Comparison of ENCODE assay signal across 8 mouse cellular contexts in genomic region chr1:138831309-138831708, GRCm38 (mm10). TPM values are rescaled to one million over a fixed set of nuclear protein-coding genes. Genes with fewer than 3 reads are reported as not detected.
A peak's percentile ranks its signal among the peaks of the same experiment; 100 is the strongest.
DNase-seq lines count a peak whose midpoint lies in the region; ATAC-seq and TF ChIP-seq lines count a peak whose summit lies in the region.

No protein-coding gene starts in this region.

- H3K9me3 ChIP-seq in forebrain, embryonic 12.5 days, result no peaks in the 10 kb centered on the region
- H3K9me3 ChIP-seq in limb, embryonic 12.5 days, result no peaks in the 10 kb centered on the region

- DNase-seq in testis, postnatal 10 days (ENCODE audit: low spot score), result no peak
- DNase-seq in natural killer cell, adult 2 months (ENCODE audit: low spot score in 2 of 2), result peak; percentile 35 to 37
- DNase-seq in urinary bladder, postnatal 4 days (ENCODE audit: low spot score in 2 of 2), result no peak
- no peak for DNase-seq in kidney, postnatal 14 days
- no peak for DNase-seq in gastrocnemius, adult 18-20 months (ENCODE audit: low spot score)

- no peak overlapping the region for H3K9ac ChIP-seq in forebrain, embryonic 12.5 days
- H3K9ac ChIP-seq in limb, embryonic 12.5 days (replicated peaks), result no peak overlapping the region

- WGBS in forebrain, embryonic 12.5 days, result 2% methylated on average over 16 of the region's 16 CpGs
- WGBS in limb, embryonic 12.5 days, result 4% methylated on average over 16 of the region's 16 CpGs

- no peaks in the 10 kb centered on the region for H3K27me3 ChIP-seq in testis, adult 2 months (ENCODE audit: control insufficient read depth, insufficient read depth, low read length)
- H3K27me3 ChIP-seq in forebrain, embryonic 12.5 days, result peaks cover 39% of the 10 kb centered on the region
- peaks cover 6% of the 10 kb centered on the region; the same call in 1 of the 2 replicates for H3K27me3 ChIP-seq in limb, embryonic 12.5 days

- peak overlapping the region; percentile 62 for H3K4me3 ChIP-seq in testis, adult 2 months (ENCODE audit: control insufficient read depth, low read depth, low read length)
- H3K4me3 ChIP-seq in forebrain, embryonic 12.5 days (replicated peaks), result peak overlapping the region; percentile 28
- peak overlapping the region; percentile 29 for H3K4me3 ChIP-seq in limb, embryonic 12.5 days (replicated peaks)

- peak; percentile 66; the same call in 1 of the 2 replicates for ATAC-seq in forebrain, embryonic 12.5 days (ENCODE audit: low FRiP score)
- no peak for ATAC-seq in limb, embryonic 12.5 days (ENCODE audit: insufficient number of reproducible peaks, insufficient read depth, low FRiP score, low TSS enrichment, low read depth)

- H3K4me2 ChIP-seq in forebrain, embryonic 12.5 days, result peak overlapping the region; percentile 55
- H3K4me2 ChIP-seq in limb, embryonic 12.5 days, result peak overlapping the region; percentile 53

- no peak overlapping the region for H3K27ac ChIP-seq in testis, adult 2 months (ENCODE audit: control insufficient read depth, insufficient read depth, low read depth, low read length)
- H3K27ac ChIP-seq in forebrain, embryonic 12.5 days, result no peak overlapping the region
- no peak overlapping the region for H3K27ac ChIP-seq in limb, embryonic 12.5 days

- TF ChIP-seq POLR2A in testis, adult 2 months (IDR thresholded peaks at IDR 0.05; ENCODE audit: control insufficient read depth, low read depth, low read length), result peak; percentile 24; the same call in 1 of the 2 replicates

- peaks cover 2% of the 10 kb centered on the region; the same call in 1 of the 2 replicates for H3K4me1 ChIP-seq in testis, adult 2 months (ENCODE audit: control insufficient read depth, insufficient read depth, low read length)
- H3K4me1 ChIP-seq in forebrain, embryonic 12.5 days, result no peaks in the 10 kb centered on the region
- peaks cover 21% of the 10 kb centered on the region; the same call in 1 of the 2 replicates for H3K4me1 ChIP-seq in limb, embryonic 12.5 days (replicated peaks)

- no peaks in the 10 kb centered on the region for H3K36me3 ChIP-seq in testis, adult 2 months (ENCODE audit: control insufficient read depth, insufficient read depth, low read length)
- H3K36me3 ChIP-seq in forebrain, embryonic 12.5 days (replicated peaks), result no peaks in the 10 kb centered on the region; the same call in 1 of the 2 replicates
- peaks cover 28% of the 10 kb centered on the region; the same call in 1 of the 2 replicates for H3K36me3 ChIP-seq in limb, embryonic 12.5 days

- no peak for TF ChIP-seq CTCF in testis, adult 2 months (IDR thresholded peaks at IDR 0.05; ENCODE audit: control insufficient read depth, insufficient read depth, insufficient replicate concordance, low read depth, low read length)

RNA-seq across cellular contexts. Expression of gene Lhx9, which starts 17.1 kb away (rescaled TPM):
- 0.36 and 0.52 TPM in 2 replicates for polyA plus RNA-seq in testis, adult 2 months (2012; rRNA removed)
- 37.2 and 44.5 TPM in 2 replicates for polyA plus RNA-seq in forebrain, embryonic 12.5 days (2016; fragmentation: Nextera tagmentation; extraction: Ambion mirVana)
- 103 and 104 TPM in 2 replicates for polyA plus RNA-seq in limb, embryonic 12.5 days (2016; fragmentation: Nextera tagmentation; extraction: Ambion mirVana)
- total RNA-seq in gastrocnemius, adult 18-20 months (2021), result not detected

RNA-seq across cellular contexts. Expression of gene 2310009B15Rik, which starts 25.3 kb away (rescaled TPM):
- polyA plus RNA-seq in testis, adult 2 months (2012; rRNA removed), result 9.3 and 12.1 TPM in 2 replicates
- polyA plus RNA-seq in forebrain, embryonic 12.5 days (2016; fragmentation: Nextera tagmentation; extraction: Ambion mirVana), result 55.5 and 61.9 TPM in 2 replicates
- 55.2 and 65.0 TPM in 2 replicates for polyA plus RNA-seq in limb, embryonic 12.5 days (2016; fragmentation: Nextera tagmentation; extraction: Ambion mirVana)
- total RNA-seq in gastrocnemius, adult 18-20 months (2021), result 10 to 100 TPM; 14.8 to 15.2 TPM

Comparison
In these comparisons a context has a peak if more than half of its experiments do, and no peak if none do; other contexts are left out.
1. DNase-seq: peak in natural killer cell, adult 2 months (2 of 2); none in testis, postnatal 10 days (single experiment), urinary bladder, postnatal 4 days (0 of 2), kidney, postnatal 14 days (single experiment) and gastrocnemius, adult 18-20 months (single experiment).
2. RNA of gene Lhx9, which starts 17.1 kb away (polyA plus RNA-seq): 103 to 104 TPM in limb, embryonic 12.5 days and 37.2 to 44.5 TPM in forebrain, embryonic 12.5 days; 0.36 to 0.52 TPM in testis, adult 2 months; every median in the first group is over 10 times any median in the second.
3. Peak in every context shown above with its lines, with median percentiles within 50 percentile points of each other: H3K4me3 ChIP-seq.